Mouse (Mus musculus) midbrain, embryonic 11.5 days (tissue): ENCODE data around the gene Nop58. TPM values are rescaled to one million over a fixed set of nuclear protein-coding genes. Genes with fewer than 3 reads are reported as not detected.
"Not testable (repeated sequence)": the region's sequence is repeated elsewhere in the genome, so short reads cannot be mapped to it uniquely, and the experiment has no call there.

Experiments
- ATAC-seq: fragments of 200-750 bp; cut with Nextera tagmentation; 2 replicates; pipeline ENCODE4 v1.8.0; 2017; ENCODE audit warnings: moderate TSS enrichment, moderate library complexity; ENCODE audit not compliant: low FRiP score
- DNase-seq: peaks from one replicate; pipeline ENCODE4 v3.0.0; 2015; ENCODE audit warnings: low spot score; ENCODE audit errors: missing footprints
- H3K27ac ChIP-seq: fragments of 300-500 bp; sonication (generic); 2 replicates; pipeline ENCODE4 v1.5.1; 2014; ENCODE audit warnings: low read depth, low read length
- H3K27me3 ChIP-seq: fragments of 300-500 bp; sonication (generic); 2 replicates; pipeline ENCODE4 v1.6.1; 2014; ENCODE audit warnings: mild to moderate bottlenecking, low read length, moderate library complexity, mixed read lengths; ENCODE audit not compliant: control insufficient read depth, insufficient read depth
- H3K36me3 ChIP-seq: fragments of 300-500 bp; sonication (generic); 2 replicates; pipeline ENCODE4 v1.6.1; 2014; ENCODE audit warnings: mild to moderate bottlenecking, low read length, moderate library complexity, mixed read lengths; ENCODE audit not compliant: control insufficient read depth, insufficient read depth
- H3K4me1 ChIP-seq: fragments of 300-500 bp; sonication (generic); 2 replicates; pipeline ENCODE4 v1.6.1; 2014; ENCODE audit warnings: low read length; ENCODE audit not compliant: control insufficient read depth, insufficient read depth
- H3K4me2 ChIP-seq: fragments of 300-500 bp; sonication (generic); 2 replicates; pipeline ENCODE4 v1.6.1; 2014; ENCODE audit warnings: mild to moderate bottlenecking, moderate library complexity
- H3K4me3 ChIP-seq: fragments of 300-500 bp; sonication (generic); 2 replicates; pipeline ENCODE4 v1.5.1; 2014; ENCODE audit warnings: low read depth, low read length
- H3K9ac ChIP-seq: fragments of 300-500 bp; sonication (generic); 2 replicates; pipeline ENCODE4 v1.6.1; 2014; ENCODE audit warnings: low read length
- H3K9me3 ChIP-seq: fragments of 300-500 bp; sonication (generic); 2 replicates; pipeline ENCODE4 v1.6.1; 2016; ENCODE audit warnings: low read length; ENCODE audit not compliant: control insufficient read depth
- WGBS: fragments of 180-500 bp; shearing (Covaris S2); extraction: QIAGEN DNeasy Blood & Tissue Kit; methylation state at CpG from one replicate; pipeline ENCODE4 v1.1.7; 2014; 5-methylcytosine and 5-hydroxymethylcytosine counted together
- polyA plus RNA-seq: library from polyadenylated mRNA; unstranded; fragments of >200 nt; fragmentation: Nextera tagmentation; extraction: Ambion mirVana; gene quantifications from 2 replicates; pipeline ENCODE4 v1.2.1, GENCODE M21; 2014

The Nop58 gene
- polyA plus RNA-seq, result 262 and 327 TPM in 2 replicates

DNA sequence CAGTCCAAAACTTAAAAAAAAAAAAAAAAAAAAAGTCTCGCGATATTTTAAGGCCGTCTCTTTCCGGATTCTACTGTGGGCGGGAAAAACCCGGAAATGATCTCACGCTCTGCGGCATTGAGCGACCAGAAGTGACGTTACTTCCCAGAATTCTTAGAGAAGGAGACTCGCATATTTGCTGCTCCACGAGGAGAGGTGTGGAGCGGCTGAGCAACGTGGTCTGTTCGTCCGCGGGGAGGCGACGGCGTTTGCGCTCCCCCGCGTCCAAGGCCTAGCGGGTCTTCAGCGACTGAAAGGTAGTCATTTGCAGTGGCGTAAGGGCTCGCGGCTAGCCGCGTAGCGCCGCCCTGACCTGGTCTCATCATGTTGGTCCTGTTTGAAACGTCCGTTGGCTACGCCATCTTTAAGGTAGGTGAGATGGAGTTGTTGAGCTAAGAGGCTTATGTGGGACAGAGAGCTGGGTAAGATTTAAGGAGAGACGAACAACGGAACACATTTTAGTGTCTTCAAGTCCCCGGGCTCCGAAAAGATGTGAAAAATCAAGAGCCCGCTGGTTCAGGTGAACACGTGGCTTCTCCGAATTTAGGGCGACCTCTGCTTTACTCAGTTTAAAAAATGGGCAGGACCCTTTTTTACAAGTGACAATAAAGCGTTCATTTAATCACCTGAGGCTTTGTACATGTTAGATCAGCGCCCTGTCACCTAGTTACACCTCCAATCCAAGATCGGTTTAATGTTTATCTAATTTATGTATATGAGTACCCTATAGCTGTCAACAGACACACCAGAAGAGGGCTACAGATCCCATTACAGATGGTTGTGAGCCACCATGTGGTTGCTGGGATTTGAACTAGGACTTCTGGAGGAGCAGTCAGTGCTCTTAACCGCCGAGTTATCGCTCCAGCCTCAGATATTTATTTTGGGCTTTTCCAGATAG, at the start of gene Nop58:
Gene Nop58, plus strand, starts transcription at position 153 of the 937 bp plus-strand sequence.
- peak within 1 kb of the TSS; percentile 93 for H3K9ac ChIP-seq
- peak within 1 kb of the TSS; percentile 61 for H3K27ac ChIP-seq
- H3K36me3 ChIP-seq, result no peaks in the 10 kb centered on the region
- peak within 1 kb of the TSS; percentile 83 for H3K4me3 ChIP-seq
- H3K27me3 ChIP-seq, result no peaks in the 10 kb centered on the region
- H3K4me1 ChIP-seq, result peaks cover 16% of the 10 kb centered on the region
- no peaks in the 10 kb centered on the region for H3K9me3 ChIP-seq
- DNase-seq (peak; percentile 99), ATAC-seq (peak; percentile 97)
- WGBS, result under 1% methylated on average over 49 of the region's 49 CpGs
- H3K4me2 ChIP-seq, result peak within 1 kb of the TSS; percentile 88

DNA sequence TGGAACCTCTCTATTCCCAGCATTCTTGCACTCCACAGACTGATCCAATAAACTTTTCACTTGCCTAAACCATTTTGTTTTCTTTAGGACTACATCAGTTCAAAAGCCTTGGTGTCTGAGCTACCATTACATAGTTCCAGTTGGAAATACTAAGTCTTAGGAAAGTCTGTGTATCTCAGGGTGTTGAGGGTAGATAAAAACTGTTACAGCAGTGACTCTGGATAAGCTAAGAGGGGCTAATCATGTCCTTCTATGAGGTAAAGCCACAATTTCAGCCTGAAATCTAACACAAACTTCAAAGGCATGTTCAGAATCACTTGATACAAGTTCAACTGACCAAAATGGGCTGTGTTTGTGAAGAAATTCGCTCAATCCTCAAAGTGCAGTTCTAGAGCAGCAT, 48.4 kb upstream of the Nop58 start:
- Histone ChIP-seq H3K4me1 (no peaks in the 10 kb centered on the region), H3K27me3 (no peaks in the 10 kb centered on the region), H3K4me3 (no peak overlapping the region)

DNA sequence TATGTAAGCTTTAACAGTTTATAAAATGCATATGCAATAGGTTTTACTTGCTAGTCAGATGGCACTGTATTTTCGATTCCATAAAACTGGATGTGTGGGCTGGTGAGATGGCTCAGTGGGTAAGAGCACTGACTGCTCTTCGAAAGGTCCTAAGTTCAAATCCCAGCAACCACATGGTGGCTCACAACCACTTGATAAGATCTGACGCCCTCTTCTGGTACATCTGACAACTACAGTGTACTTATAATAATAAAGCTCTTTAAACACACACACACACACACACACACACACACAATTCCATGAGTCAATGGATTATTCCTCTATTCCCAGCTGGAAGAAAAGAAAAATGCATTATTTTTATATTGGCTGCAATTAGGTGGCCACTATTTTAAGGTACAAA, 46.4 kb upstream of the Nop58 start:
- H3K4me2 ChIP-seq, result no peak overlapping the region
- no peaks in the 10 kb centered on the region for H3K4me1 ChIP-seq
- 92% methylated on average over 3 of the region's 3 CpGs for WGBS
- no peaks in the 10 kb centered on the region for H3K27me3 ChIP-seq
- no peak overlapping the region for H3K27ac ChIP-seq
- H3K4me3 ChIP-seq, result no peak overlapping the region
- DNase-seq (peak; percentile 69), ATAC-seq (no peak)
- no peak overlapping the region for H3K9ac ChIP-seq
- H3K36me3 ChIP-seq, result no peaks in the 10 kb centered on the region
- H3K9me3 ChIP-seq, result no peaks in the 10 kb centered on the region

More for the DNA sequence above, 48.4 kb upstream of the Nop58 start:
- Histone ChIP-seq H3K4me2 (no peak overlapping the region), H3K9me3 (no peaks in the 10 kb centered on the region), H3K36me3 (no peaks in the 10 kb centered on the region), H3K27ac (no peak overlapping the region), H3K9ac (no peak overlapping the region)
- DNase-seq (peak; percentile 33), ATAC-seq (no peak)
- 83% methylated on average over 1 of the region's 1 CpGs for WGBS

DNA sequence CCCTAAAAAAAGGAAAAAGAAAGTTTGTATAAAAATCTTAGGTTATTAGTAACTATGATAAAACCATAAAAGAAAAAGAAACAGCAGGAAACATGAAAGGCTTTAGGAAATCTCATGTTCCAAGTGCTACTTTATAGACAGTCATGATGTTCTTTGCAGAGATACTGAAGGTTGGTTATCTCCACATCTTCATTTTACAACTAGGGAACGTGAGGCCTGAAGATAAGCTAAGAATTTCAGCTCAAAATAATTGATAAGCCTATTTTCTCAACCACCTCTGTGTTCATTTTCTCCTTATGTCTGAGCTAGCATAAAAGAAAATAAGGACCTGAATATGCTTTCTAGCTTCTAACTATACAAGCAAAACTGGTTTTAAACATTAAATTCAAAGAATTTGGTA, 42.3 kb upstream of the Nop58 start:
- Histone ChIP-seq H3K4me2 (no peak overlapping the region), H3K4me1 (no peaks in the 10 kb centered on the region), H3K36me3 (peaks cover 4% of the 10 kb centered on the region; the same call in 1 of the 2 replicates), H3K9ac (no peak overlapping the region), H3K27ac (no peak overlapping the region), H3K9me3 (no peaks in the 10 kb centered on the region), H3K4me3 (no peak overlapping the region), H3K27me3 (no peaks in the 10 kb centered on the region)
- 87% methylated on average over 1 of the region's 1 CpGs for WGBS
- no peak for ATAC-seq
- no peak for DNase-seq

DNA sequence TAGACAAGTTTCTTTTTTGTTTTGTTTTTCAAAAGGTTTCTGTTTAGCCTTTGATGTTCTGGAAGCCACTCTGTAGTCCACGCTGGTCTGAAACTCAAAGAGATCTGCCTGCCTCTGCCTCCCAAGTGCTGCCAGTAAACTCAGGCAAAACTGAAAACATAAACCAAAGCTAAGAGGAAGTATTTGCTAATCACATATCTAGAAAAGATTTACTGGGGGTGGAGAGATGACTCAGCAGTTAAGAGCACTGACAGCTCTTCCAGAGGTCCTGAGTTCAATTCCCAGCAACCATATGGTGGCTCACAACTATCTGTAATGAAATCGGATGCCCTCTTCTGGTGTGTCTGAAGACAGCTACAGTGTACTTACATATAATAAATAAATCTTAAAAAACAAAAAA, 38.3 kb upstream of the Nop58 start:
- H3K27ac ChIP-seq, H3K9me3 ChIP-seq, H3K27me3 ChIP-seq, H3K4me1 ChIP-seq, ATAC-seq, H3K9ac ChIP-seq, DNase-seq, H3K4me3 ChIP-seq, H3K36me3 ChIP-seq, H3K4me2 ChIP-seq: not testable (repeated sequence)
- WGBS, result 95% methylated on average over 2 of the region's 2 CpGs

DNA sequence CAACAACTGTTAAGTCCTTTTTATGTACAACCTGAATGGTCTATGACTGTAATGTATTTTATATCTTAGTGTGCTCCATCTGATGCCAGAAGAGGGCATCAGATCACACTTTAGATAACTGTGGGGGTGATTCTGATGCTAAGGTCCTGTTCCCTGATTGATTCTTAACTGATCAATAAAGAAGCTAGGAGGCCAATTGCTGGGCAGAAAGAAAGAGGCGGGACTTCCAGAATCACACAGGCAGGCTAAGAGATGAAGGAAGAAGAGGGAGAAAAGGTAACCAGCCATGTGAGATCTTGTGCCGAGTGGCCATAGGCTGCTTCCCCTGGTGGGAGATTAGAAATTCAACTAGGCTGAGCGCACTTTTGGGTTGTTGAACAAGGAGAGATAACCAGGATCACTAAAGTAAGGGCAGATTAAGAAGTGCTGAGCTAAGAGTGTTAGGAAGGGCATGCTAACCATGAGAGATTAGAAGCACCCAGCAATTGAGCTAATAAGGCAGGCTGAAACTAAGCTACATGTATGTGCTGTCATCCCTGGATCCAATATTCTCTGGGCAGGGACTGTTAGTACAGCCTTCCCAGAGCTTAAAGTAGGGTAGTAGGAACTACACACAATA, 33.5 kb upstream of the Nop58 start:
- Histone ChIP-seq H3K4me3 (no peak overlapping the region), H3K27ac (no peak overlapping the region), H3K27me3 (no peaks in the 10 kb centered on the region), H3K9ac (no peak overlapping the region), H3K9me3 (no peaks in the 10 kb centered on the region), H3K4me1 (no peaks in the 10 kb centered on the region), H3K36me3 (peaks cover 8% of the 10 kb centered on the region; the same call in 1 of the 2 replicates), H3K4me2 (no peak overlapping the region)
- 96% methylated on average over 3 of the region's 3 CpGs for WGBS
- DNase-seq (no peak), ATAC-seq (no peak)

DNA sequence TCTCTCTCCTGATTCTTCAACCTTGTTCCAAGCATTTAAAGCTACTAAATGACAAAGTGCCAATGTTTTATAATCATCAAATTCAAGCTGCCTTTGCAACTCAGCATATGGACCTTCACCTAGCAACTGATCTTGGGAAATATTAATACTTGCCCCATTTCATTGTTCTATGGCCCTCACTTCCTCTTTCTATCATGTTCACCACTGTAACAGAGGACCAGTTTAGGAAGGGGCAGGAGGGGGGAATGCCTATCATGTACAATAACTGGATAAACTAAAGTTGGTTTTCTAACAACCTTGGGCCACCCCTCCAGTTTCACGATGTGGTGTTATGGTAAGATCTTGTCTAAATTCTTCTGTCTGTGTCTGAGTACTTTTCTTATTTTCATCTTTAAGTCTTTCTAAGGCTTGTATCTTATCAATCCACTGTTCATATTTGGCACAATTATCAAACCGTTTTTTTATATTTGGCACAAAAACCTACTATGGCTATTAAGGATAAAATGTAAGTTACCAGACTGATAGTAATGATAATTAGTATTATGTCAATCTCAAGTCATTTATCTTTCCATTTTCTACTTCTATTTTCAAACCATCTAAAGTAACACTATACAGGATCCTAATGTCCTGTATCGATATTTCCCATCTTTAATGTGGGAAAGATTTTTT, 31.4 kb upstream of the Nop58 start:
- no peaks in the 10 kb centered on the region for H3K27me3 ChIP-seq
- DNase-seq (no peak), ATAC-seq (no peak)
- 94% methylated on average over 3 of the region's 3 CpGs for WGBS
- H3K36me3 ChIP-seq, result peaks cover 4% of the 10 kb centered on the region; the same call in 1 of the 2 replicates
- no peak overlapping the region for H3K4me3 ChIP-seq
- no peaks in the 10 kb centered on the region for H3K4me1 ChIP-seq
- H3K27ac ChIP-seq, result no peak overlapping the region
- H3K9ac ChIP-seq, result no peak overlapping the region
- H3K9me3 ChIP-seq, result no peaks in the 10 kb centered on the region
- H3K4me2 ChIP-seq, result no peak overlapping the region

DNA sequence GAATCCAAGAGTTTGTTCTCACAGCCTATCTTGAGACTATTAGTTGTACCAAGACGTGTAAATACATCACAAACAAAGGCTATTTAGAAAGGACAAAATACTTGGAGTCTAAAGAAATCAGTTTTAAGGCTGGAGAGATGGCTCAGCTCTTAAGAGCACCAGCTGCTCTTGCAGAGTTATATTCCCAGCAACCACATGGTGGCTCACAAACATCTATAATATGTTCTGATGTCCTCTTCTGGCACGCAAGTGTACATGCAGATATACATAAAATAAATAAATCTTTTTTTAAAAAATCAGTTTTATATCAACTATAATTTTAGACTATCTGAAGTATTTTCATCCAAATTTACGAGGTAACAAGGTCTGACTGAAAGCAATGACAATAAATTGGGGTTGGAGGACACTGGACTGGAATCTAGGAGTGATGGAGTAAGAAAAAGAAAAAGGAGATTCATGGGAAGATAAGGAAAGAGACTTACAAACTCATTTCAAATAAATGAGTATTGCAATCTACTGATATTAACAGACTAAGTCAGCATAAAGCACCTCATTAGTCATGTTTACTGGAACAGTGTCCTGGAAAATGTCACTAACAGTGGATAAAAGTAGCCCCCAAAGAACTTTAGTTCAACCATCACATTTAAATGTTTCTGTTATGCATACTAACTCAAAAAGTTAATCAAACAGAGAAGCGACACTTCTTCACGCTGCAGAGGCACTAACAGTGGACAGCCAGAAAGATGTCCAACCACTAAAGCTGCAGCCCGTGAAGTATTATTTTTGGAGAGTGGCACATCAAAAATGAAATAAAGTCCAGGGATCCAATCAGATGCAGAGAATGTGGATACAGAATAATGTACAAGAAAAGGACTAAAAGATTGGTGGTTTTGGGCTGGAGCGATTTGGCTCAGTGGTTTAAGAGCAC, 28.3 kb upstream of the Nop58 start:
- peaks cover 1% of the 10 kb centered on the region; the same call in 1 of the 2 replicates for H3K36me3 ChIP-seq
- H3K9me3 ChIP-seq, result no peaks in the 10 kb centered on the region
- no peaks in the 10 kb centered on the region for H3K4me1 ChIP-seq
- ATAC-seq, result no peak
- WGBS, result 93% methylated on average over 7 of the region's 7 CpGs
- H3K9ac ChIP-seq, result no peak overlapping the region
- H3K4me2 ChIP-seq, result no peak overlapping the region
- no peaks in the 10 kb centered on the region for H3K27me3 ChIP-seq
- no peak for DNase-seq
- H3K4me3 ChIP-seq, result no peak overlapping the region
- no peak overlapping the region for H3K27ac ChIP-seq
